Comparison of ENCODE assay signal across 7 mouse cellular contexts in the genomic region with DNA sequence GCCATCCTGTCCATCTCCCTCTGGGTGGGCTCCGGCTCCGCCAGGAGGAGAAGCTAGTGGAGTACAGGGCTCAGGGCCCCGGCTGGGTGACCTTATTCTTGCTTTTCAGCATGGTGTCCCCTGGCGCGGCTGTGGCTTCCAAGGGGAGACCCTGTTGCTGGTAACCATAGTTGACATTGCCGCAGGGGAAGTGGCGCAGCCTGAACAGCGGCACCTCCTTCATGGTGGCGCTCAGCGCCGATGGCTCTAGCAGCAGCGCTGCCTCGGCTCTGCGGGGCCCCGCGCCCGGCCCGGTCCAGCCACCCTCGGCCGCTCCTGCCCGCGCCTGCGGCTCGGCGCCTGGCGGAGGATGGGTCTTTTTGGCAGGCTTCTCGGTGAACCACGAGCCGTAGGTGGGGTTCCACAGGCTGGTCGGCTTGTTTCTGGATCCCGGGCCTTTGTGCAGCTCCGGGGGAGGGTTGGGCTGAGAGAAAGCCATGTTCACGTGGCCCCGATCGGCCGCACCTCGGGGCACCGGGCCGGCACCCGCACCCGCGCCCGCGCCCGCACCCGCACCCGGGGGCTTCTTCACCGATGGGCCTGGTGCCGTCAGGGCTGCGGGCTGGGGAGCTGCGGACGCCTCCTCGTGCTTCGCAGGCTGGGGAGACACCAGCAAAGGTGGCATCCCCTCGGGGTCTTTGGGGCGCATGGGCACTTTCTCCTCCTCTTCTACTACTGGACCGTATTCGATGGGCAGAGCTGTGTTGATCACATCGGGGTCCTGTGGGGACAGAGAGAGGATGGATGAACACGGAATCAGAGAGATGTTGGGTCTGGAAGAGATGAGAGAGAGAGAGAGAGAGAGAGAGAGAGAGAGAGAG.
A peak's percentile ranks its signal among the peaks of the same experiment; 100 is the strongest.
DNase-seq lines count a peak whose midpoint lies in the region; ATAC-seq and TF ChIP-seq lines count a peak whose summit lies in the region.

No protein-coding gene starts in this region.

- no peak; the same call in 1 of the 2 replicates for ATAC-seq in intestine, postnatal 0 days
- no peak for ATAC-seq in liver, embryonic 15.5 days (ENCODE audit: insufficient read depth)

- H3K36me3 ChIP-seq in intestine, postnatal 0 days (ENCODE audit: control insufficient read depth, insufficient read depth): no peaks in the 10 kb centered on the region
- H3K36me3 ChIP-seq in liver, embryonic 15.5 days (replicated peaks): no peaks in the 10 kb centered on the region

- WGBS in intestine, postnatal 0 days: 7% methylated on average over 55 of the region's 60 CpGs
- WGBS in liver, embryonic 15.5 days (ENCODE audit: insufficient replicate concordance): 5% methylated on average over 60 of the region's 60 CpGs

- H3K9ac ChIP-seq in intestine, postnatal 0 days (ENCODE audit: low read depth, low read length): peak overlapping the region; percentile 40
- H3K9ac ChIP-seq in liver, embryonic 15.5 days: no peak overlapping the region

- H3K27ac ChIP-seq in intestine, postnatal 0 days (ENCODE audit: low read depth, low read length): no peak overlapping the region
- no peak overlapping the region for H3K27ac ChIP-seq in liver, embryonic 15.5 days (replicated peaks)

- 0 out of 2 replicates have a peak, but pooled peaks cover 3% of the 10 kb centered on the region for H3K4me1 ChIP-seq in intestine, postnatal 0 days (replicated peaks; ENCODE audit: control insufficient read depth, insufficient read depth, low read length)
- no peaks in the 10 kb centered on the region for H3K4me1 ChIP-seq in liver, embryonic 15.5 days (replicated peaks)

- TF ChIP-seq CTCF in intestine, postnatal 0 days (IDR thresholded peaks at IDR 0.05; ENCODE audit: low read depth): no peak

- peak overlapping the region; percentile 44 for H3K4me3 ChIP-seq in intestine, postnatal 0 days (ENCODE audit: low read depth, low read length)
- H3K4me3 ChIP-seq in liver, embryonic 15.5 days (replicated peaks): peak overlapping the region; percentile 37

- no peaks in the 10 kb centered on the region for H3K9me3 ChIP-seq in intestine, postnatal 0 days (ENCODE audit: control insufficient read depth)
- no peaks in the 10 kb centered on the region for H3K9me3 ChIP-seq in liver, embryonic 15.5 days (replicated peaks)

- H3K4me2 ChIP-seq in intestine, postnatal 0 days (replicated peaks; ENCODE audit: low read depth): peak overlapping the region; percentile 77
- peak overlapping the region; percentile 59 for H3K4me2 ChIP-seq in liver, embryonic 15.5 days

- H3K27me3 ChIP-seq in intestine, postnatal 0 days (replicated peaks; ENCODE audit: control insufficient read depth, insufficient read depth, low read length): peaks cover 13% of the 10 kb centered on the region
- H3K27me3 ChIP-seq in liver, embryonic 15.5 days: peaks cover 19% of the 10 kb centered on the region

- peak; percentile 51 for DNase-seq in R1 (ENCODE audit: low read depth, low spot score)
- DNase-seq in adrenal gland, postnatal 36 days: peak; percentile 30 to 54
- DNase-seq in heart, adult 18-20 months: peak; percentile 10 to 33
- peak; percentile 18 for DNase-seq in ovary, postnatal 14 days (ENCODE audit: low spot score)
- no peak for DNase-seq in gastrocnemius, adult 18-20 months (ENCODE audit: low spot score)
